Mouse (Mus musculus): ENCODE measurements around the gene Ackr2. TPM values are rescaled to one million over a fixed set of nuclear protein-coding genes. Genes with fewer than 3 reads are reported as not detected.

Ackr2 gene
- polyA plus RNA-seq (2012; rRNA removed) = 0.07 and 0.08 TPM in 2 replicates
- polyA plus RNA-seq (2014; fragmentation: Nextera tagmentation; extraction: Ambion mirVana) = 0.20 and 0.37 TPM in 2 replicates

- Histone ChIP-seq H3K9me3 (ENCODE audit: control insufficient read depth, low read length) (no peaks in the 10 kb centered on the region), H3K9ac (replicated peaks) (no peak within 1 kb of the TSS), H3K27ac (no peak within 1 kb of the TSS), H3K27me3 (ENCODE audit: control insufficient read depth, insufficient read depth, low read length) (no peaks in the 10 kb centered on the region), H3K36me3 (replicated peaks; ENCODE audit: control insufficient read depth, insufficient read depth, low read depth) (no peaks in the 10 kb centered on the region), H3K4me1 (replicated peaks; ENCODE audit: control insufficient read depth in 2 of 2, insufficient read depth in 2 of 2, low read length in 1 of 2) (no peaks in the 10 kb centered on the region), H3K4me3 (ENCODE audit: insufficient read depth in 1 of 2, low read depth in 2 of 2, low read length in 2 of 2) (no peak within 1 kb of the TSS), H3K4me2 (ENCODE audit: low read depth) (no peak within 1 kb of the TSS)
- DNase-seq (ENCODE audit: low read depth in 3 of 3, low spot score in 3 of 3) = no peak
- no peak for ATAC-seq (ENCODE audit: insufficient read depth)
- 66% methylated on average over 9 of the region's 9 CpGs for WGBS (ENCODE audit: insufficient replicate concordance)
- TF ChIP-seq CTCF (IDR thresholded peaks at IDR 0.05; ENCODE audit: low read depth) (no peak), EP300 (IDR thresholded peaks at IDR 0.05; ENCODE audit: low read depth) (no peak)
These were observed at the start of gene Ackr2 for GRCm38 (mm10) chr9:121898245-121898644. Gene Ackr2, plus strand, starts transcription at chr9:121898355.

GRCm38 (mm10) chr9:121854246-121854645 is 43.9 kb upstream of the Ackr2 start:
- Histone ChIP-seq H3K4me2 (ENCODE audit: low read depth) (no peak overlapping the region), H3K27me3 (ENCODE audit: control insufficient read depth, insufficient read depth, low read length) (no peaks in the 10 kb centered on the region), H3K9ac (replicated peaks) (no peak overlapping the region), H3K9me3 (ENCODE audit: control insufficient read depth, low read length) (no peaks in the 10 kb centered on the region), H3K4me3 (ENCODE audit: insufficient read depth in 1 of 2, low read depth in 2 of 2, low read length in 2 of 2) (no peak overlapping the region), H3K27ac (no peak overlapping the region), H3K36me3 (replicated peaks; ENCODE audit: control insufficient read depth, insufficient read depth, low read depth) (peaks cover 10% of the 10 kb centered on the region), H3K4me1 (replicated peaks; ENCODE audit: control insufficient read depth in 2 of 2, insufficient read depth in 2 of 2, low read length in 1 of 2) (peaks cover 17 to 23% of the 10 kb centered on the region in 2 experiments)
- 82% methylated on average over 3 of the region's 3 CpGs for WGBS (ENCODE audit: insufficient replicate concordance)
- DNase-seq (ENCODE audit: low read depth in 3 of 3, low spot score in 3 of 3) = no peak
- ATAC-seq (ENCODE audit: insufficient read depth) = no peak
- no peak for TF ChIP-seq EP300 (IDR thresholded peaks at IDR 0.05; ENCODE audit: low read depth)
- no peak for TF ChIP-seq CTCF (IDR thresholded peaks at IDR 0.05; ENCODE audit: low read depth)

GRCm38 (mm10) chr9:121856649-121857416 is 41.3 kb upstream of the Ackr2 start:
- ATAC-seq (ENCODE audit: insufficient read depth) (peak; percentile 47), DNase-seq (ENCODE audit: low read depth in 3 of 3, low spot score in 3 of 3) (no peak)
- 1% methylated on average over 38 of the region's 39 CpGs for WGBS (ENCODE audit: insufficient replicate concordance)
- Histone ChIP-seq H3K9me3 (ENCODE audit: control insufficient read depth, low read length) (no peaks in the 10 kb centered on the region), H3K4me2 (ENCODE audit: low read depth) (peak overlapping the region; percentile 94), H3K4me1 (replicated peaks; ENCODE audit: control insufficient read depth in 2 of 2, insufficient read depth in 2 of 2, low read length in 1 of 2) (peaks cover 17 to 24% of the 10 kb centered on the region in 2 experiments), H3K36me3 (replicated peaks; ENCODE audit: control insufficient read depth, insufficient read depth, low read depth) (peaks cover 3% of the 10 kb centered on the region; the same call in 1 of the 2 replicates), H3K27ac (peak overlapping the region; percentile 76), H3K4me3 (ENCODE audit: insufficient read depth in 1 of 2, low read depth in 2 of 2, low read length in 2 of 2) (peak overlapping the region; percentile 91 to 95), H3K27me3 (ENCODE audit: control insufficient read depth, insufficient read depth, low read length) (no peaks in the 10 kb centered on the region), H3K9ac (replicated peaks) (peak overlapping the region; percentile 90)
- 0 out of 2 replicates have a peak, but pooled peaks have one; percentile 6 for TF ChIP-seq CTCF (IDR thresholded peaks at IDR 0.05; ENCODE audit: low read depth)
- no peak for TF ChIP-seq EP300 (IDR thresholded peaks at IDR 0.05; ENCODE audit: low read depth)

- TF ChIP-seq EP300 (IDR thresholded peaks at IDR 0.05; ENCODE audit: low read depth) (0 out of 2 replicates have a peak, but pooled peaks have one; percentile 32), CTCF (IDR thresholded peaks at IDR 0.05; ENCODE audit: low read depth) (peak; percentile 50)
- H3K36me3 ChIP-seq (replicated peaks; ENCODE audit: control insufficient read depth, insufficient read depth, low read depth) = no peaks in the 10 kb centered on the region
- peak overlapping the region; percentile 91 to 95 for H3K4me3 ChIP-seq (ENCODE audit: insufficient read depth in 1 of 2, low read depth in 2 of 2, low read length in 2 of 2)
- no peaks in the 10 kb centered on the region for H3K9me3 ChIP-seq (ENCODE audit: control insufficient read depth, low read length)
- peak; percentile 95 for ATAC-seq (ENCODE audit: insufficient read depth)
- H3K9ac ChIP-seq (replicated peaks) = peak overlapping the region; percentile 90
- peak; percentile 91 to 93 (median 92) for DNase-seq (ENCODE audit: low read depth in 3 of 3, low spot score in 3 of 3)
- WGBS (ENCODE audit: insufficient replicate concordance) = under 1% methylated on average over 70 of the region's 70 CpGs
- peaks cover 17 to 24% of the 10 kb centered on the region in 2 experiments for H3K4me1 ChIP-seq (replicated peaks; ENCODE audit: control insufficient read depth in 2 of 2, insufficient read depth in 2 of 2, low read length in 1 of 2)
- peak overlapping the region; percentile 76 for H3K27ac ChIP-seq
- H3K4me2 ChIP-seq (ENCODE audit: low read depth) = peak overlapping the region; percentile 94
- no peaks in the 10 kb centered on the region for H3K27me3 ChIP-seq (ENCODE audit: control insufficient read depth, insufficient read depth, low read length)
These were observed 40.5 kb upstream of the Ackr2 start for GRCm38 (mm10) chr9:121857474-121858152.

- Histone ChIP-seq H3K4me1 (replicated peaks; ENCODE audit: control insufficient read depth in 2 of 2, insufficient read depth in 2 of 2, low read length in 1 of 2) (peaks cover 17 to 24% of the 10 kb centered on the region in 2 experiments), H3K4me2 (ENCODE audit: low read depth) (peak within 1 kb of the TSS; percentile 94), H3K4me3 (ENCODE audit: insufficient read depth in 1 of 2, low read depth in 2 of 2, low read length in 2 of 2) (peak within 1 kb of the TSS; percentile 91 to 95), H3K9me3 (ENCODE audit: control insufficient read depth, low read length) (no peaks in the 10 kb centered on the region), H3K27ac (peak within 1 kb of the TSS; percentile 76), H3K36me3 (replicated peaks; ENCODE audit: control insufficient read depth, insufficient read depth, low read depth) (no peaks in the 10 kb centered on the region), H3K27me3 (ENCODE audit: control insufficient read depth, insufficient read depth, low read length) (no peaks in the 10 kb centered on the region), H3K9ac (replicated peaks) (peak within 1 kb of the TSS; percentile 90)
- TF ChIP-seq CTCF (IDR thresholded peaks at IDR 0.05; ENCODE audit: low read depth) = no peak
- TF ChIP-seq EP300 (IDR thresholded peaks at IDR 0.05; ENCODE audit: low read depth) = no peak
- WGBS (ENCODE audit: insufficient replicate concordance) = 0% methylated on average over 6 of the region's 6 CpGs
- ATAC-seq (ENCODE audit: insufficient read depth) (peak; percentile 14; the same call in 1 of the 2 replicates), DNase-seq (ENCODE audit: low read depth in 3 of 3, low spot score in 3 of 3) (no peak)
These were observed 40.0 kb upstream of the Ackr2 start, which contains the start of gene Higd1a for GRCm38 (mm10) chr9:121858153-121858488. Gene Higd1a, minus strand, starts transcription at chr9:121858362.

Measured in liver, embryonic 14.5 days (tissue).